Mouse (Mus musculus) thymus, postnatal 36 days (tissue): ENCODE data around the gene Dync1li1.

Experiments used
- DNase-seq, 2 experiments: peaks; one replicate each; pipeline ENCODE4 v3.0.0; 2022; ENCODE audit warnings: mixed read lengths in 2 of 2

The Dync1li1 gene

DNA sequence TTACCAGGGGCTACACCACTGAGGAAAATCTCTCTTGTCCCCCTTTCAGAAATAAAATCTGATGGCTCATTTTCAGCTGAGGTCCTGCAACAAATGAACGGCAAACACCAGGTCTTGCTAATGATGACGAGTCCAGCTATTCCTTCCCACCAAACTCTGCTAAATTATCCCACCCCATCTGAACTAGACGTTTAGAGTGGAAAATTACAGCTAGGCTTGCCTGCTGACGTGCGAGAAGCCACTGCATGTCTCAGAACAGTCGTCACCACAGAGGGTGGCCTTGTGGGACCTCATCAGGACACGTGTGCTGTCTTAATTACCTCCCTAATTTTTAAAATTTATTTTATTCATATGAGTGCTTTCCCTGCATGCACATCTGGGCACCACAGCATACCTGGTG is 83.0 kb downstream of the Dync1li1 start:
- no peak for DNase-seq
